Mouse (Mus musculus): ENCODE results near the gene Retreg1.

GRCm38 (mm10) chr15:25929518-25929917 is 86.5 kb downstream of the Retreg1 start:
- TF ChIP-seq CTCF (IDR thresholded peaks at IDR 0.05; ENCODE audit: extremely low read depth, insufficient read depth, low read length) (no peak), POLR2A (IDR thresholded peaks at IDR 0.05; ENCODE audit: extremely low read depth, insufficient read depth, low read length) (no peak)

Data from cortical plate, adult 2 months (tissue).